Mouse (Mus musculus) heart, postnatal 0 days (tissue): ENCODE measurements around the gene Aurkc. TPM values are rescaled to one million over a fixed set of nuclear protein-coding genes. Genes with fewer than 3 reads are reported as not detected.
"Not testable (repeated sequence)": the region's sequence is repeated elsewhere in the genome, so short reads cannot be mapped to it uniquely, and the experiment has no call there.

Experiments
- ATAC-seq: fragments of 200-750 bp; cut with Nextera tagmentation; 2 replicates; pipeline ENCODE4 v1.8.0; 2017; ENCODE audit warnings: low read depth, moderate number of reproducible peaks, moderate library complexity; ENCODE audit not compliant: insufficient read depth
- DNase-seq: peaks from one replicate; pipeline ENCODE4 v3.0.0-alpha.2; 2016; ENCODE audit warnings: low spot score
- H3K27ac ChIP-seq: fragments of 300-500 bp; sonication (generic); 2 replicates; pipeline ENCODE4 v1.5.1; 2014; ENCODE audit warnings: low read depth, mild to moderate bottlenecking
- H3K27me3 ChIP-seq: fragments of 300-500 bp; sonication (generic); 2 replicates; pipeline ENCODE4 v1.6.1; 2014; ENCODE audit warnings: low read length, mixed read lengths; ENCODE audit not compliant: control insufficient read depth, insufficient read depth
- H3K36me3 ChIP-seq: fragments of 300-500 bp; sonication (generic); replicated peaks from 2 replicates; pipeline ENCODE4 v1.6.1; 2014; ENCODE audit warnings: low read length, mixed read lengths; ENCODE audit not compliant: control insufficient read depth, insufficient read depth
- H3K4me1 ChIP-seq: fragments of 300-500 bp; sonication (generic); 2 replicates; pipeline ENCODE4 v1.6.1; 2014; ENCODE audit warnings: antibody characterized with exemption; ENCODE audit not compliant: control insufficient read depth, insufficient read depth
- H3K4me2 ChIP-seq: fragments of 300-500 bp; sonication (generic); 2 replicates; pipeline ENCODE4 v1.6.1; 2014; ENCODE audit warnings: low read depth, mild to moderate bottlenecking, low read length, moderate library complexity
- H3K4me3 ChIP-seq: fragments of 300-500 bp; sonication (generic); 2 replicates; pipeline ENCODE4 v1.5.1; 2014; ENCODE audit warnings: low read depth, low read length
- H3K9ac ChIP-seq: fragments of 300-500 bp; sonication (generic); replicated peaks from 2 replicates; pipeline ENCODE4 v1.6.1; 2014; ENCODE audit warnings: low read depth, low read length, mixed read lengths
- H3K9me3 ChIP-seq: fragments of 300-500 bp; sonication (generic); replicated peaks from 2 replicates; pipeline ENCODE4 v1.6.1; 2016; ENCODE audit warnings: low read length; ENCODE audit not compliant: control insufficient read depth
- CTCF ChIP-seq: IDR thresholded peaks from 2 replicates; pipeline ENCODE4 v1.5.1; 2016; ENCODE audit warnings: antibody characterized with exemption, control low read depth, low read depth
- EP300 ChIP-seq: IDR thresholded peaks from 2 replicates; pipeline ENCODE4 v1.6.1; 2016; ENCODE audit warnings: antibody characterized with exemption, low read depth
- WGBS: fragments of 180-500 bp; shearing (Covaris S2); extraction: QIAGEN DNeasy Blood & Tissue Kit; methylation state at CpG from one replicate; pipeline ENCODE4 v1.1.7; 2014; 5-methylcytosine and 5-hydroxymethylcytosine counted together
- polyA plus RNA-seq: library from polyadenylated mRNA; unstranded; fragments of >200 nt; fragmentation: Nextera tagmentation; extraction: Ambion mirVana; gene quantifications from 2 replicates; pipeline ENCODE4 v1.2.1, GENCODE M21; 2015
- total RNA-seq: library from RNA; depleted of rRNA; stranded (reverse); fragments of >200 nt; gene quantifications from 2 replicates; pipeline ENCODE4 v1.2.3, GENCODE M21; 2014; ENCODE audit warnings: low replicate concordance; rRNA removed

The Aurkc gene
- total and polyA plus RNA-seq, 2 experiments from 2014 or later, result not detected

DNA sequence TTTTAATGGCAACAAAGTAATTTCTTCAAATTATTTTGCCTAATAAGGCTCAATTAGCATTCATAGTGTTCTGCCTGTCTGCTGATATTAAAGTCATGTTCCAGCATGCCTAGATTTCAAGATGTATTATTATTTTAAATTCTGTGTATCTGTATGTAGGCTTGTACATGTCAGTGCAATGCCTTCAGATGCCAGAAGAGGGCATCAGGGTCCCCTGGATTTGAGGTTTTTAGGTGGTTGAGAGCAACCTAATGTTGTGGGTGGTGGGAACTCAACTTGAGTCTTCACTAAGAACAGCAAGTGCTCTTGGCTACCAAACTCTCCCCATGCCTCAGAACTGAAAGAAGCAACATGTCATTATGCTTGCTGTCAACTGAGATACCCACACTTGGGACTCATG is 32.3 kb downstream of the Aurkc start:
- Histone ChIP-seq H3K27ac (no peak overlapping the region), H3K36me3 (no peaks in the 10 kb centered on the region), H3K9ac (no peak overlapping the region), H3K27me3 (no peaks in the 10 kb centered on the region), H3K4me3 (no peak overlapping the region), H3K9me3 (0 out of 2 replicates have a peak, but pooled peaks cover 4% of the 10 kb centered on the region), H3K4me2 (no peak overlapping the region), H3K4me1 (no peaks in the 10 kb centered on the region)
- DNase-seq (no peak), ATAC-seq (no peak)
- TF ChIP-seq EP300, result no peak
- TF ChIP-seq CTCF, result no peak

DNA sequence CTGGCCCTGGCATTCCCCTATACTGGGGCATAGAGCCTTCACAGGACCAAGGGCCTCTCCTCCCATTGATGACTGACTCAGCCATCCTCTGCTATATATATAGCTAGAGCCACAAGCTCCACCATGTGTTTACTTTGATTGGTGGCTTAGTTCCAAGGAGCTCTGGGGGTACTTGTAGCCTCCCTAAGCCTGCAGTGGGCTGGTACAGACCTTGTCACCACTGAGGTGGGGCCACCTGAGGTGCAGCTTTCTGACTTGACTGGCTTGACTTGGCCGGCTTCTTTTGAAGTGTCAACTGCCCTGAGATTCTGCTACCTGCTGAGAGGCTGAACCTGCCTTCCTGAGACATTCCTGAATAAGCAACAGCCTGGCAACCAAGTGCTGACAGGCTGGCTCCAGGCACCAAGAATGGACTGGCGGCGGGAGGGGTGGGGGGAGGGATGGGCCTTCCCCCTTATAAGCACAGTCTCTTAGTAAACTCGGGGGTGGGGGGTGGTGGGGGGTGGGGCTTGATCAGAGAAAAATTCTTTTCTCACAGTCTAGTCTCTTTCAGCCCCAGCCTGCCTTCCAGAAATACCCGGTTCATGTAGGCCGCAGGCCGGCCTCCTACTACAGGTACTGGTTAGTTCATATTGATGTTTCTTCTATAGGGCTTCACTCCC is 54.7 kb downstream of the Aurkc start:
- H3K9me3 ChIP-seq, ATAC-seq, H3K27ac ChIP-seq, DNase-seq, H3K36me3 ChIP-seq, H3K4me1 ChIP-seq, H3K9ac ChIP-seq, H3K27me3 ChIP-seq, H3K4me2 ChIP-seq, H3K4me3 ChIP-seq: not testable (repeated sequence)
- 44% methylated on average over 7 of the region's 7 CpGs for WGBS

Other genes starting within 250 kb of the Aurkc start
- gene Zfp954, start 126.2 kb downstream of the Aurkc start, total RNA-seq, result 6.9 and 8.2 TPM in 2 replicates
- 5.3 and 6.1 TPM in 2 replicates for gene Zfp954, start 126.2 kb downstream of the Aurkc start, polyA plus RNA-seq
- 0.04 TPM in 2 replicates for gene Zfp773, start 141.5 kb downstream of the Aurkc start, total RNA-seq
- gene Zfp773, start 141.5 kb downstream of the Aurkc start, polyA plus RNA-seq, result 0.48 and 0.57 TPM in 2 replicates
- 0.46 TPM in 1 of 2 replicates, not detected in the other for gene Zfp418, start 176.0 kb downstream of the Aurkc start, total RNA-seq
- gene Zfp418, start 176.0 kb downstream of the Aurkc start, polyA plus RNA-seq, result 0.56 and 0.74 TPM in 2 replicates
- 2.2 and 2.4 TPM in 2 replicates for gene Zfp772, start 214.7 kb downstream of the Aurkc start, total RNA-seq
- gene Zfp772, start 214.7 kb downstream of the Aurkc start, polyA plus RNA-seq, result 2.3 and 2.8 TPM in 2 replicates